Mouse (Mus musculus) CH12.LX (cell line): ENCODE data around the gene Sertad1. TPM values are rescaled to one million over a fixed set of nuclear protein-coding genes. Genes with fewer than 3 reads are reported as not detected.
A peak's percentile ranks its signal among the peaks of the same experiment; 100 is the strongest.

Experiments used
- DNase-seq: peaks from one replicate; pipeline ENCODE4 v3.0.0-alpha.2; 2013; ENCODE audit errors: extremely low read depth
- H3K27ac ChIP-seq: 2 replicates; pipeline ENCODE4 v1.5.1; 2012; ENCODE audit warnings: low read depth, mild to moderate bottlenecking, control low read depth, moderate library complexity; ENCODE audit not compliant: insufficient read depth
- H3K27me3 ChIP-seq: replicated peaks from 2 replicates; pipeline ENCODE3; 2012; ENCODE audit warnings: inconsistent platforms
- H3K36me3 ChIP-seq, 2 experiments: replicated peaks in 1 of 2; 2 replicates each; pipeline versions ENCODE3 to v1.6.1; 2012; ENCODE audit warnings: inconsistent platforms in 1 of 2, low read length in 1 of 2, mild to moderate bottlenecking in 1 of 2, mixed read lengths in 1 of 2, moderate library complexity in 1 of 2; ENCODE audit not compliant: control insufficient read depth in 1 of 2, insufficient read depth in 1 of 2
- H3K4me1 ChIP-seq, 2 experiments: 2 replicates each; pipeline ENCODE4 v1.6.1; 2012; ENCODE audit warnings: inconsistent platforms in 1 of 2, moderate library complexity in 1 of 2; ENCODE audit not compliant: insufficient read depth in 2 of 2, control insufficient read depth in 1 of 2
- H3K4me2 ChIP-seq: 2 replicates; pipeline ENCODE4 v1.6.1; 2012; ENCODE audit warnings: low read depth, mild to moderate bottlenecking, control low read depth; ENCODE audit not compliant: poor library complexity, insufficient read depth, severe bottlenecking
- H3K4me3 ChIP-seq, 3 experiments: fragments of 150-350 bp in 1 of 3; sonication (generic) in 1 of 3; replicated peaks in 1 of 3; 2 replicates each; pipeline versions ENCODE3 to v1.5.1; 2011 to 2012; ENCODE audit warnings: low read depth in 2 of 3, low read length in 2 of 3, mild to moderate bottlenecking in 2 of 3, moderate library complexity in 2 of 3, control low read depth in 1 of 3, improper control_type of control experiment in 1 of 3, inconsistent platforms in 1 of 3, mixed read lengths in 1 of 3; ENCODE audit not compliant: poor library complexity in 1 of 3
- H3K79me2 ChIP-seq: replicated peaks from 2 replicates; pipeline ENCODE4 v1.6.1; 2012; ENCODE audit warnings: mild to moderate bottlenecking, moderate library complexity; ENCODE audit not compliant: control insufficient read depth, poor library complexity, insufficient read depth, severe bottlenecking; ENCODE audit errors: extremely low read depth
- H3K9ac ChIP-seq: 2 replicates; pipeline ENCODE4 v1.6.1; 2012; ENCODE audit warnings: low read depth, mild to moderate bottlenecking, control low read depth, moderate library complexity; ENCODE audit not compliant: insufficient read depth
- H3K9me3 ChIP-seq: replicated peaks from 2 replicates; pipeline ENCODE3; 2012; ENCODE audit warnings: low read length, inconsistent platforms, mixed read lengths
- BHLHE40 ChIP-seq: IDR thresholded peaks from 2 replicates; pipeline ENCODE4 v1.6.1; 2011; ENCODE audit warnings: mild to moderate bottlenecking, low read depth, low read length, improper control_type of control experiment
- CTCF ChIP-seq, 2 experiments: IDR thresholded peaks in 1 of 2; conservative IDR thresholded peaks in 1 of 2; 2 replicates each; pipeline ENCODE4 v1.5.1; 2011 to 2012; ENCODE audit warnings: low read depth in 2 of 2, low read length in 2 of 2, improper control_type of control experiment in 1 of 2, inconsistent platforms in 1 of 2, mild to moderate bottlenecking in 1 of 2, moderate library complexity in 1 of 2
- E2F4 ChIP-seq: IDR thresholded peaks from 2 replicates; pipeline ENCODE4 v1.6.1; 2011; ENCODE audit warnings: low read depth, low read length, improper control_type of control experiment; ENCODE audit not compliant: insufficient replicate concordance
- EP300 ChIP-seq: IDR thresholded peaks from 2 replicates; pipeline ENCODE4 v1.6.1; 2011; ENCODE audit warnings: low read length, improper control_type of control experiment
- ETS1 ChIP-seq: conservative IDR thresholded peaks from 2 replicates; pipeline ENCODE4 v1.6.1; 2012; ENCODE audit warnings: low read depth, mild to moderate bottlenecking, inconsistent platforms, low read length, improper control_type of control experiment, moderate library complexity
- HCFC1 ChIP-seq: IDR thresholded peaks from 2 replicates; pipeline ENCODE4 v1.6.1; 2012; ENCODE audit warnings: low read depth, mild to moderate bottlenecking, inconsistent platforms, low read length, improper control_type of control experiment
- IRF4 ChIP-seq: IDR thresholded peaks from 2 replicates; pipeline ENCODE4 v1.6.1; 2014; ENCODE audit warnings: low read depth, mild to moderate bottlenecking, inconsistent platforms, low read length, improper control_type of control experiment
- MAFK ChIP-seq: IDR thresholded peaks from 2 replicates; pipeline ENCODE4 v1.6.1; 2011; ENCODE audit warnings: low read length, improper control_type of control experiment; ENCODE audit not compliant: insufficient replicate concordance
- MAZ ChIP-seq: IDR thresholded peaks from 2 replicates; pipeline ENCODE4 v1.6.1; 2012; ENCODE audit warnings: low read depth, mild to moderate bottlenecking, inconsistent platforms, low read length, improper control_type of control experiment, moderate library complexity
- MEF2A ChIP-seq: IDR thresholded peaks from 2 replicates; pipeline ENCODE4 v1.6.1; 2014; ENCODE audit warnings: low read depth, mild to moderate bottlenecking, inconsistent platforms, low read length, improper control_type of control experiment, borderline replicate concordance
- MXI1 ChIP-seq: IDR thresholded peaks from 2 replicates; pipeline ENCODE4 v1.6.1; 2011; ENCODE audit warnings: mild to moderate bottlenecking, low read depth, low read length, improper control_type of control experiment
- NELFE ChIP-seq: IDR thresholded peaks from 2 replicates; pipeline ENCODE4 v1.6.1; 2011; ENCODE audit warnings: low read depth, low read length, improper control_type of control experiment
- NRF1 ChIP-seq: IDR thresholded peaks from 2 replicates; pipeline ENCODE4 v1.6.1; 2014; ENCODE audit warnings: low read depth, mild to moderate bottlenecking, inconsistent platforms, low read length, improper control_type of control experiment, moderate library complexity
- RAD21 ChIP-seq: IDR thresholded peaks from 2 replicates; pipeline ENCODE4 v1.6.1; 2011; ENCODE audit warnings: low read depth, mild to moderate bottlenecking, low read length, improper control_type of control experiment, moderate library complexity
- RCOR1 ChIP-seq: conservative IDR thresholded peaks from 2 replicates; pipeline ENCODE4 v1.6.1; 2012; ENCODE audit warnings: low read depth, mild to moderate bottlenecking, inconsistent platforms, low read length, improper control_type of control experiment
- SMC3 ChIP-seq: IDR thresholded peaks from 2 replicates; pipeline ENCODE4 v1.6.1; 2011; ENCODE audit warnings: low read depth, low read length, improper control_type of control experiment
- TBP ChIP-seq: conservative IDR thresholded peaks from 2 replicates; pipeline ENCODE4 v1.6.1; 2011; ENCODE audit warnings: low read depth, low read length, improper control_type of control experiment
- TCF12 ChIP-seq: IDR thresholded peaks from 2 replicates; pipeline ENCODE4 v1.6.1; 2014; ENCODE audit warnings: low read depth, mild to moderate bottlenecking, inconsistent platforms, low read length, improper control_type of control experiment
- UBTF ChIP-seq: IDR thresholded peaks from 2 replicates; pipeline ENCODE4 v1.6.1; 2012; ENCODE audit warnings: low read depth, mild to moderate bottlenecking, inconsistent platforms, low read length, improper control_type of control experiment, moderate library complexity
- USF2 ChIP-seq: conservative IDR thresholded peaks from 2 replicates; pipeline ENCODE4 v1.6.1; 2011; ENCODE audit warnings: low read depth, low read length, improper control_type of control experiment
- ZC3H11A ChIP-seq: IDR thresholded peaks from 2 replicates; pipeline ENCODE4 v1.6.1; 2012; ENCODE audit warnings: low read depth, mild to moderate bottlenecking, inconsistent platforms, low read length, improper control_type of control experiment
- ZNF384 ChIP-seq: IDR thresholded peaks from 2 replicates; pipeline ENCODE4 v1.6.1; 2012; ENCODE audit warnings: low read depth, low read length, improper control_type of control experiment, inconsistent platforms
- dilution Hi-C: fragments of 300-500 bp; cut with MboI; formaldehyde crosslinking; loops from 2 replicates; pipeline ENCODE4 v1.14.3; 2020; ENCODE audit warnings: low sequenced_read_pairs; ENCODE audit not compliant: extremely low pct_unique_long_range_greater_than_20kb, extremely low pct_ligation_motif_present
- in situ Hi-C: fragments of 300-500 bp; cut with MboI; formaldehyde crosslinking; loops from 3 replicates; pipeline ENCODE4 v1.14.3; 2019; ENCODE audit warnings: low sequenced_read_pairs, low pct_ligation_motif_present, low pct_unique_long_range_greater_than_20kb, mixed read lengths
- polyA plus RNA-seq: library from polyadenylated mRNA; unstranded; fragments of >175 nt; gene quantifications from 2 replicates; pipeline ENCODE4 v1.2.1, GENCODE M21; 2012; ENCODE audit warnings: low read depth; ENCODE audit not compliant: insufficient read length
- total RNA-seq, 2 experiments: library from RNA; depleted of rRNA; stranded (reverse); fragments of 300-350 nt in 1 of 2; fragments of >200 nt in 1 of 2; gene quantifications; 2 replicates each; pipeline ENCODE4 v1.2.3; 2012 to 2014

Gene Sertad1
- total and polyA plus RNA-seq, 3 experiments: 5.0 to 9.1 (median 8.3) TPM

GRCm38 (mm10) chr7:27508648-27509005 lies 21.9 kb downstream of the Sertad1 start:
- Histone ChIP-seq H3K9me3 (no peaks in the 10 kb centered on the region), H3K9ac (no peak overlapping the region), H3K4me3 (peak overlapping the region in 2 of 3 experiments; percentile 49), H3K4me2 (peak overlapping the region; percentile 62), H3K79me2 (no peaks in the 10 kb centered on the region), H3K27ac (no peak overlapping the region), H3K36me3 (no peaks in the 10 kb centered on the region), H3K27me3 (no peaks in the 10 kb centered on the region), H3K4me1 (peaks cover 4 to 21% of the 10 kb centered on the region in 2 experiments; a peak in 2 of 4 replicates)
- in situ Hi-C loops: no loop called here
- TF ChIP-seq TCF12: 0 out of 2 replicates have a peak, but pooled peaks have one; percentile 40
- 0 out of 2 replicates have a peak, but pooled peaks have one; percentile 22 for TF ChIP-seq MEF2A
- TF ChIP-seq MAFK: 0 out of 2 replicates have a peak, but pooled peaks have one; percentile 11
- 0 out of 2 replicates have a peak, but pooled peaks have one; percentile 13 for TF ChIP-seq ZNF384
- TF ChIP-seq CTCF (conservative IDR thresholded peaks at IDR 0.05 in 1 of 2, IDR thresholded peaks at IDR 0.05 in 1 of 2; ENCODE audit: low read depth in 2 of 2, low read length in 2 of 2): peak; percentile 25 to 98; a peak in 3 of 4 replicates
- TF ChIP-seq NELFE: peak; percentile 44; the same call in 1 of the 2 replicates
- TF ChIP-seq ETS1: no peak
- TF ChIP-seq MXI1: peak; percentile 20; the same call in 1 of the 2 replicates
- TF ChIP-seq RAD21: peak; percentile 56
- no peak for TF ChIP-seq ZC3H11A
- peak; percentile 43; the same call in 1 of the 2 replicates for TF ChIP-seq IRF4
- 0 out of 2 replicates have a peak, but pooled peaks have one; percentile 50 for TF ChIP-seq MAZ
- no peak for TF ChIP-seq E2F4
- peak; percentile 40; the same call in 1 of the 2 replicates for TF ChIP-seq HCFC1
- no peak for TF ChIP-seq EP300
- 0 out of 2 replicates have a peak, but pooled peaks have one; percentile 37 for TF ChIP-seq RCOR1
- TF ChIP-seq SMC3: peak; percentile 82
- TF ChIP-seq TBP: 0 out of 2 replicates have a peak, but pooled peaks have one; percentile 12
- 0 out of 2 replicates have a peak, but pooled peaks have one; percentile 30 for TF ChIP-seq NRF1
- TF ChIP-seq USF2: no peak
- peak; percentile 81 for DNase-seq
- dilution Hi-C loops: no loop called here

GRCm38 (mm10) chr7:27510809-27511208 lies 24.1 kb downstream of the Sertad1 start:
- H3K9ac ChIP-seq: no peak overlapping the region
- H3K4me1 ChIP-seq: peaks cover 4 to 21% of the 10 kb centered on the region in 2 experiments; a peak in 2 of 4 replicates
- peaks cover 2% of the 10 kb centered on the region for H3K27me3 ChIP-seq
- TF ChIP-seq NRF1: no peak
- no peak for TF ChIP-seq BHLHE40
- no peak for TF ChIP-seq NELFE
- TF ChIP-seq MXI1: no peak
- no peak for TF ChIP-seq UBTF
- TF ChIP-seq SMC3: no peak
- no peak for TF ChIP-seq RCOR1
- dilution Hi-C loops: no loop called here
- H3K27ac ChIP-seq: no peak overlapping the region
- no peaks in the 10 kb centered on the region for H3K36me3 ChIP-seq
- H3K4me3 ChIP-seq: no peak overlapping the region
- H3K9me3 ChIP-seq: no peaks in the 10 kb centered on the region
- in situ Hi-C loops: no loop called here
- no peak overlapping the region for H3K4me2 ChIP-seq
- H3K79me2 ChIP-seq: no peaks in the 10 kb centered on the region
- no peak for DNase-seq
